Mouse (Mus musculus): Measurements from ENCODE around the gene Smpx. TPM values are rescaled to one million over a fixed set of nuclear protein-coding genes. Genes with fewer than 3 reads are reported as not detected.
A peak's percentile ranks its signal among the peaks of the same experiment; 100 is the strongest.

The Smpx gene
- 0.33 and 0.47 TPM in 2 replicates for polyA plus RNA-seq (2016; fragmentation: Nextera tagmentation; extraction: Ambion mirVana)

DNA sequence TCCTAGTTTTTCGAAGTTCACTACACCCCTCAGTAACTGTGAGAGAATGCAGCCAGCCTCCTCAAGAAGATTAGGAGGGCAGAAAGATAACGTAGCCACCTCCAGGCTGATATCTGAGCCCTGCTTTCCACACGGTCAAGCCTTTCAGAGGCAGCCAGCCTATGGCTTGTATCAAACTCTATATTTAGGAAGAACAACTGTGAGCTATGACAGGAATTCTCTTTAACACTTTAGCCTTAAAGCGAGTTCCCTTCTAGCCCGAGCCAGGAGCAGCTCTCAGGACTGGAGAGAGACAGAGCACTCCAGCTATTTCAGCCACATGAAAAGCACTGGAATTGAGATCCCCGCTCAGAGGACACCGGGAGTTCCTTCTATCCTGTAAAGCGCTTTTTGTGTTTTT lies at the start of gene Smpx:
Gene Smpx, plus strand, starts transcription at position 49 of the 400 bp plus-strand sequence.
- no peak within 1 kb of the TSS for H3K4me3 ChIP-seq
- no peaks in the 10 kb centered on the region for H3K9me3 ChIP-seq
- H3K27me3 ChIP-seq (replicated peaks; ENCODE audit: low read depth, poor library complexity, severe bottlenecking) = peaks cover 54% of the 10 kb centered on the region
- no peaks in the 10 kb centered on the region for H3K4me1 ChIP-seq
- DNase-seq (ENCODE audit: low spot score) = no peak
- no peak within 1 kb of the TSS for H3K27ac ChIP-seq (replicated peaks)
- 65% methylated on average over 8 of the region's 8 CpGs for WGBS
- H3K36me3 ChIP-seq (replicated peaks) = no peaks in the 10 kb centered on the region

GRCm38 (mm10) chrX:157655047-157655446 lies 43.7 kb upstream of the Smpx start:
- Histone ChIP-seq H3K27me3 (replicated peaks; ENCODE audit: low read depth, poor library complexity, severe bottlenecking) (peaks cover 12% of the 10 kb centered on the region; the same call in 1 of the 2 replicates), H3K9me3 (no peaks in the 10 kb centered on the region), H3K27ac (replicated peaks) (no peak overlapping the region), H3K4me3 (no peak overlapping the region), H3K4me1 (no peaks in the 10 kb centered on the region), H3K36me3 (replicated peaks) (no peaks in the 10 kb centered on the region)
- no peak for DNase-seq (ENCODE audit: low spot score)

GRCm38 (mm10) chrX:157657356-157657755 lies 41.4 kb upstream of the Smpx start:
- Histone ChIP-seq H3K36me3 (replicated peaks) (no peaks in the 10 kb centered on the region), H3K4me3 (no peak overlapping the region), H3K27ac (replicated peaks) (no peak overlapping the region), H3K9me3 (no peaks in the 10 kb centered on the region), H3K4me1 (no peaks in the 10 kb centered on the region), H3K27me3 (replicated peaks; ENCODE audit: low read depth, poor library complexity, severe bottlenecking) (peaks cover 12% of the 10 kb centered on the region; the same call in 1 of the 2 replicates)
- no peak for DNase-seq (ENCODE audit: low spot score)

DNA sequence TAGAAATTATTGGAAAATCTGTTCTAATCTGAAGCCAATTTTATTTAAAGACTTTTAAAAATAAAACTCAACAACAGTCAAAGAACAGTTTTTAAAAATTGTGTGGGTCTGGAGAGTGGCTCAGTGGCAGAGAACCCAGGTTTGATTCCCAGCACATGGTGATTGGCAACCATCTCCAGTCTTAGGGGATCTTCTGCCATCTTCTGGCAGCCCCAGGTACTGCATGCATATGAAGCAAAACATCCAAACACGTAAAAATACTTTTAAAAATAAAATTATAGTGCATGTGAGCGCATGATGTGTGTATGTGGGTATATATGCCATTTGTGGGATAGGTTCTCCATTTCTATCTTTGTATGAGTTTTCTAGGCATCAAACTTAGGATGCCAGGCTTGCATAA lies 26.9 kb upstream of the Smpx start:
- WGBS = 73% methylated on average over 2 of the region's 2 CpGs
- no peak overlapping the region for H3K4me3 ChIP-seq
- no peak overlapping the region for H3K27ac ChIP-seq (replicated peaks)

GRCm38 (mm10) chrX:157674667-157675350 lies 23.9 kb upstream of the Smpx start:
- no peaks in the 10 kb centered on the region for H3K27me3 ChIP-seq (replicated peaks; ENCODE audit: low read depth, poor library complexity, severe bottlenecking)
- H3K27ac ChIP-seq (replicated peaks) = no peak overlapping the region
- no peak overlapping the region for H3K4me3 ChIP-seq
- H3K9me3 ChIP-seq = no peaks in the 10 kb centered on the region
- WGBS = 70% methylated on average over 3 of the region's 3 CpGs
- H3K36me3 ChIP-seq (replicated peaks) = no peaks in the 10 kb centered on the region
- H3K4me1 ChIP-seq = no peaks in the 10 kb centered on the region
- no peak for DNase-seq (ENCODE audit: low spot score)

More for the DNA sequence above, 26.9 kb upstream of the Smpx start:
- Histone ChIP-seq H3K9me3 (no peaks in the 10 kb centered on the region), H3K27me3 (replicated peaks; ENCODE audit: low read depth, poor library complexity, severe bottlenecking) (no peaks in the 10 kb centered on the region), H3K36me3 (replicated peaks) (no peaks in the 10 kb centered on the region), H3K4me1 (no peaks in the 10 kb centered on the region)
- DNase-seq (ENCODE audit: low spot score) = no peak

DNA sequence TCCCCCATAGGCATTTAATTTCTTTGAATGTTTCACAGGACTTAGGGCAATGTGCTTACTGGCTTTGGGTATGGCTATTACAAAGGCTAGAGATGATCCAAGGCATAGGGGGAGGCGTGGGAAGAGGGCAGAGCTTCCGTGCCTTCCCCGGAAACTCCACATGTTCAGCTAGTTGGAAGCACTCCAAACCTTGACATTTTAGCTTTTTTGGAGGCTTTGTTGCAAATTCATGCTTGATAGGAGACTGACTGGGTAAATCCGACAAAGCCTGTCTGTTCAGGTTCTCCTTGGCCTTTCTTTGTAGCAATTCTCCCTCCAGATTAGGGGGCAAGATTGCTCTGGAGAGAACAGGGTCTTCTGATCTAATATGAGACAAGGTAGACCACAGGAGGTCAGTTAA lies 7.5 kb upstream of the Smpx start:
- 83% methylated on average over 4 of the region's 4 CpGs for WGBS
- DNase-seq (ENCODE audit: low spot score) = no peak
- Histone ChIP-seq H3K27me3 (replicated peaks; ENCODE audit: low read depth, poor library complexity, severe bottlenecking) (peaks cover 18% of the 10 kb centered on the region; the same call in 1 of the 2 replicates), H3K4me3 (no peak overlapping the region), H3K36me3 (replicated peaks) (no peaks in the 10 kb centered on the region), H3K9me3 (no peaks in the 10 kb centered on the region), H3K27ac (replicated peaks) (no peak overlapping the region), H3K4me1 (no peaks in the 10 kb centered on the region)

GRCm38 (mm10) chrX:157697591-157698135 lies 1.0 kb upstream of the Smpx start:
- WGBS = 80% methylated on average over 5 of the region's 5 CpGs
- no peak for DNase-seq (ENCODE audit: low spot score)
- no peaks in the 10 kb centered on the region for H3K9me3 ChIP-seq
- no peaks in the 10 kb centered on the region for H3K36me3 ChIP-seq (replicated peaks)
- H3K27me3 ChIP-seq (replicated peaks; ENCODE audit: low read depth, poor library complexity, severe bottlenecking) = peaks cover 59% of the 10 kb centered on the region
- no peak overlapping the region for H3K27ac ChIP-seq (replicated peaks)
- H3K4me1 ChIP-seq = no peaks in the 10 kb centered on the region
- no peak overlapping the region for H3K4me3 ChIP-seq

- DNase-seq (ENCODE audit: low spot score) = no peak
- H3K36me3 ChIP-seq (replicated peaks) = no peaks in the 10 kb centered on the region
- H3K9me3 ChIP-seq = no peaks in the 10 kb centered on the region
- H3K4me3 ChIP-seq = no peak overlapping the region
- no peaks in the 10 kb centered on the region for H3K4me1 ChIP-seq
- peaks cover 28% of the 10 kb centered on the region for H3K27me3 ChIP-seq (replicated peaks; ENCODE audit: low read depth, poor library complexity, severe bottlenecking)
- H3K27ac ChIP-seq (replicated peaks) = no peak overlapping the region
- 84% methylated on average over 2 of the region's 2 CpGs for WGBS
These were observed 8.5 kb downstream of the Smpx start for GRCm38 (mm10) chrX:157707236-157707635.

DNA sequence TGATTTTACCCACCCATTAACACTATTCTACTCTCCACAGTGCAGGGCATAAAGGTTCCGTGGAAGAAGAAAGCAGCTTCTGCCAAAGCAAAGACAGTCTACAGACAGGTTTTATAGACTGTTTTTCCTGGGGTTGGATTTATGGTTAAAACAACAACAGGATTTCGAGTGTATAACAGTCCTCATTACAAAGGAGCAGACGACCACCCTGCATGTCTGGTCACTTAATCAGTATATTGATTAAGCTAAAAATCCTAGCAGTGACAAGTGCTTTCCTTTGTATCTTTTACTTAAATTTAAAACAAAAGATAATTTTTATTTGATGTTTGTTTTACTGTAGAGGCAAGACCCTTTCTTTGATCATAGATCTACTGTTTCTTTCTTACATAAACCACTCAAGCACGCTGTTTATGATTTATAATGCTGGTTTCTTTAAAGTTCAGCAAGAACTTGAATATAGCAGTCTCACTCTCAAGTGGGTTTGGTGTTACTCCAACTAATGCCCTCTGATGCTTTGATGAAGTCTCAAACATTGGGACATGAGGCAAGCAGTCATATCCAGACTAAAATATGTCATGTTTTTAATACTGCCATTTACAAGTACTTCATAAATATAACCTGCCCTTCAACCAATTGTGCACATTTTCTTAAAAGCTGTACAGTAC lies 10.0 kb downstream of the Smpx start:
- H3K9me3 ChIP-seq = no peaks in the 10 kb centered on the region
- DNase-seq (ENCODE audit: low spot score) = no peak
- H3K36me3 ChIP-seq (replicated peaks) = no peaks in the 10 kb centered on the region
- no peak overlapping the region for H3K4me3 ChIP-seq
- H3K27me3 ChIP-seq (replicated peaks; ENCODE audit: low read depth, poor library complexity, severe bottlenecking) = peaks cover 21% of the 10 kb centered on the region
- WGBS = 79% methylated on average over 4 of the region's 4 CpGs
- no peak overlapping the region for H3K27ac ChIP-seq (replicated peaks)
- H3K4me1 ChIP-seq = no peaks in the 10 kb centered on the region

- WGBS = 65% methylated on average over 3 of the region's 3 CpGs
- DNase-seq (ENCODE audit: low spot score) = no peak
- Histone ChIP-seq H3K27me3 (replicated peaks; ENCODE audit: low read depth, poor library complexity, severe bottlenecking) (peaks cover 50% of the 10 kb centered on the region), H3K4me3 (no peak overlapping the region), H3K36me3 (replicated peaks) (no peaks in the 10 kb centered on the region), H3K9me3 (no peaks in the 10 kb centered on the region), H3K27ac (replicated peaks) (no peak overlapping the region), H3K4me1 (no peaks in the 10 kb centered on the region)
These were observed 21.2 kb downstream of the Smpx start for GRCm38 (mm10) chrX:157719907-157720306.

GRCm38 (mm10) chrX:157730622-157731341 lies 32.1 kb downstream of the Smpx start:
- Histone ChIP-seq H3K4me3 (no peak overlapping the region), H3K36me3 (replicated peaks) (no peaks in the 10 kb centered on the region), H3K4me1 (no peaks in the 10 kb centered on the region), H3K27me3 (replicated peaks; ENCODE audit: low read depth, poor library complexity, severe bottlenecking) (peaks cover 53% of the 10 kb centered on the region), H3K27ac (replicated peaks) (no peak overlapping the region), H3K9me3 (no peaks in the 10 kb centered on the region)
- 39% methylated on average over 7 of the region's 7 CpGs for WGBS
- DNase-seq (ENCODE audit: low spot score) = no peak

DNA sequence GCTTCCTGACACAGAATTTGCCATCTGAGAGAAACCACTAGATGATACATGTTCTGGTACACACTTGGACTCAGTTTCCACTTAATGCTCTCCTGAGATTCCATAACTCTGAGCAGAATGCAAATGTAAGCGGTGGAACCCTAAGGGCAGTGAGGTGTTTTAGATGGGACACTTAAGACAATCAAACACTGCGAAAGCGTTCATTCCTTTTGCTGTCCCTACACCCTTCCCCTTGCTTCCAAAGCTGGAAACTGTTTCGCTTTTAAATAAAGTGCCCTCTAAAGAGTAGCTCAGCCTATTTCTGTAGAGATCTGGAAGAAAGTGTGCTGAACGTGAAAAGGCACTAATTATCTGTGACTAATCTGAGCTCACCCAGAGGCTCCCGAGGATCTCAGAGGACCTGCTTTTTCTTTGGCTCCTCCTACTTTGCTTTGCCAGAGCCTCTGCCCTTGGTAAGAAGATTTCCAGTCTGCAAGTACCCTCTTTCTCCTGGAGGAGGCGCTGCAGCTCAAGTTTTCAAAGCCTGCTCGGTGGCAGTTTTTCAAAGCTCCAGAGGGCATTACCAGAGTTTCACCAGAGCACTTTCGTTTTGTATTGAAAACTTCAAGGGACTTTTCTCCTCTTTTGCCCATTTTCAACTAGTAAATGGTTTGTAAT lies 33.1 kb downstream of the Smpx start:
- no peak overlapping the region for H3K27ac ChIP-seq (replicated peaks)
- no peaks in the 10 kb centered on the region for H3K9me3 ChIP-seq
- peak; percentile 77 for DNase-seq (ENCODE audit: low spot score)
- no peaks in the 10 kb centered on the region for H3K4me1 ChIP-seq
- H3K4me3 ChIP-seq = no peak overlapping the region
- no peaks in the 10 kb centered on the region for H3K36me3 ChIP-seq (replicated peaks)
- peaks cover 62% of the 10 kb centered on the region for H3K27me3 ChIP-seq (replicated peaks; ENCODE audit: low read depth, poor library complexity, severe bottlenecking)
- WGBS = 35% methylated on average over 9 of the region's 9 CpGs
